8 mouse cellular contexts compared by ENCODE assay signal in genomic region chr10:40682470-40682869, GRCm38 (mm10). TPM values are rescaled to one million over a fixed set of nuclear protein-coding genes. Genes with fewer than 3 reads are reported as not detected.
A peak's percentile ranks its signal among the peaks of the same experiment; 100 is the strongest.
DNase-seq lines count a peak whose midpoint lies in the region; ATAC-seq and TF ChIP-seq lines count a peak whose summit lies in the region.

No protein-coding gene starts in this region.

- peaks cover 10% of the 10 kb centered on the region for H3K4me1 ChIP-seq in E14TG2a.4 (replicated peaks; ENCODE audit: low read depth, low read length)
- H3K4me1 ChIP-seq in heart, embryonic 10.5 days = peaks cover 17% of the 10 kb centered on the region
- H3K4me1 ChIP-seq in stomach, postnatal 0 days (replicated peaks; ENCODE audit: control insufficient read depth, insufficient read depth) = no peaks in the 10 kb centered on the region

- peak overlapping the region; percentile 94; the same call in 1 of the 2 replicates for H3K27ac ChIP-seq in heart, embryonic 10.5 days
- no peak overlapping the region for H3K27ac ChIP-seq in stomach, postnatal 0 days (replicated peaks)

- ATAC-seq in stomach, postnatal 0 days (ENCODE audit: low FRiP score, low TSS enrichment) = no peak
- no peak for ATAC-seq in CD4-positive, CD25-positive, alpha-beta regulatory T cell, adult 4 months

- peak overlapping the region; percentile 98; the same call in 1 of the 2 replicates for H3K4me2 ChIP-seq in stomach, postnatal 0 days (replicated peaks; ENCODE audit: low read depth)

- TF ChIP-seq CTCF in E14TG2a.4 (conservative IDR thresholded peaks at IDR 0.05; ENCODE audit: low read length) = no peak
- no peak for TF ChIP-seq CTCF in stomach, postnatal 0 days (IDR thresholded peaks at IDR 0.05; ENCODE audit: low read depth)

- no peaks in the 10 kb centered on the region for H3K9me3 ChIP-seq in E14TG2a.4 (ENCODE audit: low read length)
- no peaks in the 10 kb centered on the region for H3K9me3 ChIP-seq in heart, embryonic 10.5 days
- no peaks in the 10 kb centered on the region for H3K9me3 ChIP-seq in stomach, postnatal 0 days (ENCODE audit: control insufficient read depth, low read length)

- peak; percentile 14 for DNase-seq in cerebellum, adult 8-10 months
- no peak for DNase-seq in heart, embryonic 10.5 days (ENCODE audit: low spot score)
- DNase-seq in layer of hippocampus, adult 18-20 months (ENCODE audit: low spot score in 2 of 2) = peak; percentile 83 to 89
- DNase-seq in lung, postnatal 25 days (ENCODE audit: low spot score) = peak; percentile 7
- no peak for DNase-seq in stomach, postnatal 0 days (ENCODE audit: low spot score)
- no peak for DNase-seq in T-cell, adult 2 months (ENCODE audit: low spot score)

- 0 out of 2 replicates have a peak overlapping the region, but pooled peaks have one; percentile 82 for H3K4me3 ChIP-seq in E14TG2a.4 (replicated peaks; ENCODE audit: low read length)
- peak overlapping the region; percentile 76 for H3K4me3 ChIP-seq in heart, embryonic 10.5 days
- peak overlapping the region; percentile 54; the same call in 1 of the 2 replicates for H3K4me3 ChIP-seq in stomach, postnatal 0 days (ENCODE audit: low read depth, low read length)

- WGBS in heart, embryonic 10.5 days = 31% methylated on average over 8 of the region's 8 CpGs
- WGBS in stomach, postnatal 0 days = 27% methylated on average over 8 of the region's 8 CpGs

- no peak overlapping the region for H3K9ac ChIP-seq in stomach, postnatal 0 days (ENCODE audit: low read length)

- H3K36me3 ChIP-seq in E14TG2a.4 (ENCODE audit: insufficient read depth, low read length) = no peaks in the 10 kb centered on the region
- no peaks in the 10 kb centered on the region for H3K36me3 ChIP-seq in heart, embryonic 10.5 days
- no peaks in the 10 kb centered on the region for H3K36me3 ChIP-seq in stomach, postnatal 0 days (ENCODE audit: control insufficient read depth, insufficient read depth, low read length)

- H3K27me3 ChIP-seq in E14TG2a.4 (ENCODE audit: insufficient read depth, low read length) = peaks cover 45% of the 10 kb centered on the region
- no peaks in the 10 kb centered on the region for H3K27me3 ChIP-seq in heart, embryonic 10.5 days (ENCODE audit: insufficient read depth, poor library complexity, severe bottlenecking)
- no peaks in the 10 kb centered on the region for H3K27me3 ChIP-seq in stomach, postnatal 0 days (ENCODE audit: control insufficient read depth, insufficient read depth, low read length)

- TF ChIP-seq EP300 in stomach, postnatal 0 days (optimal IDR thresholded peaks at IDR 0.05) = no peak

RNA-seq across cellular contexts. Expression of gene Mettl24, which starts 0.6 kb away (rescaled TPM):
- polyA plus RNA-seq in heart, embryonic 10.5 days (2016; fragmentation: Nextera tagmentation; extraction: Ambion mirVana) = 2.4 and 2.6 TPM in 2 replicates
- 1 to 10 TPM; 2.9 to 3.9 TPM for total RNA-seq in layer of hippocampus, adult 18-20 months (2021)
- polyA plus RNA-seq in stomach, postnatal 0 days (2015; fragmentation: Nextera tagmentation; extraction: Ambion mirVana) = 1.9 and 2.2 TPM in 2 replicates
- under 1 TPM in 1 of 2 experiments, not detected in 1; 0.22 TPM for polyA plus RNA-seq in CD4-positive, CD25-positive, alpha-beta regulatory T cell, adult 4 months (2017; shearing (Covaris generic))

RNA-seq across cellular contexts. Expression of gene Ddo, which starts 52.7 kb away (rescaled TPM):
- polyA plus RNA-seq in heart, embryonic 10.5 days (2016; fragmentation: Nextera tagmentation; extraction: Ambion mirVana) = 1.9 and 5.1 TPM in 2 replicates
- total RNA-seq in layer of hippocampus, adult 18-20 months (2021) = 10 to 100 TPM; 18.8 to 19.4 TPM
- polyA plus RNA-seq in stomach, postnatal 0 days (2015; fragmentation: Nextera tagmentation; extraction: Ambion mirVana) = 2.8 TPM in 2 replicates
- under 1 TPM in 1 of 2 experiments, not detected in 1; 0.13 TPM for polyA plus RNA-seq in CD4-positive, CD25-positive, alpha-beta regulatory T cell, adult 4 months (2017; shearing (Covaris generic))

Comparison
In these comparisons a context has a peak if more than half of its experiments do, and no peak if none do; other contexts are left out.
1. DNase-seq: peak in cerebellum, adult 8-10 months (single experiment), layer of hippocampus, adult 18-20 months (2 of 2) and lung, postnatal 25 days (single experiment); none in heart, embryonic 10.5 days (single experiment), stomach, postnatal 0 days (single experiment) and T-cell, adult 2 months (single experiment).
2. Peak in every context shown above with its lines, with median percentiles within 50 percentile points of each other: H3K4me3 ChIP-seq.